Mouse (Mus musculus) MEL (cell line): Measurements from ENCODE around the gene Itga10. TPM values are rescaled to one million over a fixed set of nuclear protein-coding genes. Genes with fewer than 3 reads are reported as not detected.
"Not testable (repeated sequence)": the region's sequence is repeated elsewhere in the genome, so short reads cannot be mapped to it uniquely, and the experiment has no call there.

Source experiments
- DNase-seq: peaks from one replicate; pipeline ENCODE4 v3.0.0; 2011; ENCODE audit warnings: low read depth, low spot score
- H3K27ac ChIP-seq: 2 replicates; pipeline ENCODE4 v1.5.1; 2012; ENCODE audit warnings: low read depth, mild to moderate bottlenecking, control low read depth, low read length, moderate library complexity; ENCODE audit not compliant: control insufficient read depth
- H3K27me3 ChIP-seq, 2 experiments: fragments of 150-350 bp in 1 of 2; sonication (generic) in 1 of 2; 2 replicates each; pipeline ENCODE4 v1.6.1; 2012; ENCODE audit warnings: low read length in 2 of 2, mild to moderate bottlenecking in 2 of 2, improper control_type of control experiment in 1 of 2, moderate library complexity in 1 of 2; ENCODE audit not compliant: insufficient read depth in 2 of 2, control insufficient read depth in 1 of 2
- H3K36me3 ChIP-seq, 2 experiments: 2 replicates each; pipeline ENCODE4 v1.6.1; 2012 to 2014; ENCODE audit warnings: low read length in 2 of 2, improper control_type of control experiment in 1 of 2, inconsistent platforms in 1 of 2, mild to moderate bottlenecking in 1 of 2; ENCODE audit not compliant: insufficient read depth in 2 of 2, control insufficient read depth in 1 of 2
- H3K4me1 ChIP-seq, 2 experiments: fragments of 150-350 bp in 1 of 2; sonication (generic) in 1 of 2; 2 replicates each; pipeline ENCODE4 v1.6.1; 2012; ENCODE audit warnings: low read length in 2 of 2, improper control_type of control experiment in 1 of 2, mild to moderate bottlenecking in 1 of 2; ENCODE audit not compliant: insufficient read depth in 2 of 2, control insufficient read depth in 1 of 2
- H3K4me3 ChIP-seq, 2 experiments: fragments of 150-350 bp in 1 of 2; sonication (generic) in 1 of 2; 2 replicates each; pipeline ENCODE4 v1.5.1; 2012; ENCODE audit warnings: low read depth in 2 of 2, low read length in 2 of 2, mild to moderate bottlenecking in 2 of 2, moderate library complexity in 2 of 2, control low read depth in 1 of 2, improper control_type of control experiment in 1 of 2; ENCODE audit not compliant: control insufficient read depth in 1 of 2, insufficient read depth in 1 of 2
- H3K79me2 ChIP-seq: 2 replicates; pipeline ENCODE4 v1.6.1; 2012; ENCODE audit warnings: mild to moderate bottlenecking, low read length, moderate library complexity; ENCODE audit not compliant: control insufficient read depth, poor library complexity, insufficient read depth
- H3K9ac ChIP-seq: 2 replicates; pipeline ENCODE4 v1.6.1; 2012; ENCODE audit warnings: low read depth, mild to moderate bottlenecking, control low read depth, low read length, moderate library complexity; ENCODE audit not compliant: control insufficient read depth, poor library complexity, severe bottlenecking
- H3K9me3 ChIP-seq: fragments of 150-350 bp; sonication (generic); replicated peaks from 2 replicates; pipeline ENCODE4 v1.6.1; 2012; ENCODE audit warnings: mild to moderate bottlenecking, low read length, improper control_type of control experiment, moderate library complexity; ENCODE audit not compliant: insufficient read depth
- ELF1 ChIP-seq: IDR thresholded peaks from 2 replicates; pipeline ENCODE4 v1.6.1; 2014; ENCODE audit warnings: low read depth, mild to moderate bottlenecking, inconsistent platforms, low read length, improper control_type of control experiment, moderate library complexity
- EP300 ChIP-seq, 2 experiments: IDR thresholded peaks; 2 replicates each; pipeline ENCODE4 v1.6.1; 2011; ENCODE audit warnings: improper control_type of control experiment in 2 of 2, low read length in 2 of 2, low read depth in 1 of 2, mild to moderate bottlenecking in 1 of 2
- GATA1 ChIP-seq: IDR thresholded peaks from 2 replicates; pipeline ENCODE4 v1.6.1; 2011; ENCODE audit warnings: low read depth, low read length, improper control_type of control experiment
- JUND ChIP-seq: IDR thresholded peaks from 2 replicates; pipeline ENCODE4 v1.6.1; 2011; ENCODE audit warnings: low read depth, mild to moderate bottlenecking, improper control_type of control experiment, low read length
- MAFK ChIP-seq: IDR thresholded peaks from 2 replicates; pipeline ENCODE4 v1.6.1; 2011; ENCODE audit warnings: low read depth, mild to moderate bottlenecking, low read length, improper control_type of control experiment, borderline replicate concordance
- MAX ChIP-seq: IDR thresholded peaks from 2 replicates; pipeline ENCODE4 v1.6.1; 2011; ENCODE audit warnings: low read length, improper control_type of control experiment
- MXI1 ChIP-seq: IDR thresholded peaks from 2 replicates; pipeline ENCODE4 v1.6.1; 2011; ENCODE audit warnings: mild to moderate bottlenecking, low read depth, low read length, improper control_type of control experiment
- MYB ChIP-seq: IDR thresholded peaks from 2 replicates; pipeline ENCODE4 v1.6.1; 2011; ENCODE audit warnings: mild to moderate bottlenecking, low read depth, low read length, improper control_type of control experiment
- POLR2A ChIP-seq, 2 experiments: IDR thresholded peaks; 2 replicates each; pipeline ENCODE4 v1.6.1; 2011 to 2012; ENCODE audit warnings: low read length in 2 of 2, mild to moderate bottlenecking in 2 of 2, control low read depth in 1 of 2, improper control_type of control experiment in 1 of 2, low read depth in 1 of 2, moderate library complexity in 1 of 2; ENCODE audit not compliant: control insufficient read depth in 1 of 2, insufficient read depth in 1 of 2, poor library complexity in 1 of 2
- RCOR1 ChIP-seq: IDR thresholded peaks from 2 replicates; pipeline ENCODE4 v1.6.1; 2012; ENCODE audit warnings: low read depth, mild to moderate bottlenecking, inconsistent platforms, low read length, improper control_type of control experiment
- TBP ChIP-seq: IDR thresholded peaks from 2 replicates; pipeline ENCODE4 v1.8.0; 2011; ENCODE audit warnings: low read depth, low read length, improper control_type of control experiment
- TCF12 ChIP-seq: IDR thresholded peaks from 2 replicates; pipeline ENCODE4 v1.6.1; 2014; ENCODE audit warnings: low read depth, mild to moderate bottlenecking, inconsistent platforms, low read length, improper control_type of control experiment, moderate library complexity
- ZMIZ1 ChIP-seq: IDR thresholded peaks from 2 replicates; pipeline ENCODE4 v1.6.1; 2012; ENCODE audit warnings: low read depth, mild to moderate bottlenecking, inconsistent platforms, low read length, improper control_type of control experiment, moderate library complexity
- polyA plus RNA-seq, 2 experiments: library from polyadenylated mRNA; stranded (reverse) in 1 of 2; unstranded in 1 of 2; fragments of >175 nt in 1 of 2; fragments of >200 nt in 1 of 2; gene quantifications; 2 replicates each; pipeline versions ENCODE4 v1.2.1 to v1.2.4; 2012; ENCODE audit warnings: low replicate concordance in 2 of 2, low read depth in 1 of 2; ENCODE audit not compliant: insufficient read length in 2 of 2, insufficient read depth in 1 of 2, missing spikeins in 1 of 2
- total RNA-seq: library from RNA; depleted of rRNA; stranded (reverse); fragments of 300-350 nt; gene quantifications from 2 replicates; pipeline ENCODE4 v1.2.3, GENCODE M21; 2012

Itga10 gene
- total and polyA plus RNA-seq, 3 experiments = 1.0 to 2.9 TPM; not detected in 1

GRCm38 (mm10) chr3:96606007-96606406 lies 39.4 kb upstream of the Itga10 start:
- peak; percentile 95 for TF ChIP-seq TBP
- 0 out of 4 replicates have a peak, but pooled peaks of 1 of the 2 experiments have one; percentile 18 for TF ChIP-seq POLR2A (IDR thresholded peaks at IDR 0.05; ENCODE audit: control insufficient read depth in 1 of 2, insufficient read depth in 1 of 2, low read depth in 1 of 2, low read length in 2 of 2, poor library complexity in 1 of 2)

GRCm38 (mm10) chr3:96606618-96607017 lies 38.8 kb upstream of the Itga10 start:
- Histone ChIP-seq H3K9ac (no peak overlapping the region), H3K4me1 (peaks cover 4% of the 10 kb centered on the region in 2 experiments; a peak in 1 of 4 replicates), H3K9me3 (no peaks in the 10 kb centered on the region)
- TF ChIP-seq ELF1 = no peak
- peak; percentile 36; the same call in 1 of the 2 replicates for TF ChIP-seq TCF12
- TF ChIP-seq MAFK = no peak
- peak; percentile 30 to 40; a peak in 1 of 4 replicates for TF ChIP-seq EP300 (IDR thresholded peaks at IDR 0.05; ENCODE audit: low read depth in 1 of 2, low read length in 2 of 2)
- peak; percentile 70 for TF ChIP-seq GATA1
- TF ChIP-seq RCOR1 = 0 out of 2 replicates have a peak, but pooled peaks have one; percentile 51
- TF ChIP-seq, all 39 proteins: peak for 4
- no peak overlapping the region for H3K4me3 ChIP-seq
- H3K79me2 ChIP-seq = no peaks in the 10 kb centered on the region
- peaks cover 0 to 2% of the 10 kb centered on the region in 2 experiments; a peak in 2 of 4 replicates for H3K36me3 ChIP-seq
- H3K27ac ChIP-seq = no peak overlapping the region
- DNase-seq = no peak
- H3K27me3 ChIP-seq = no peaks in the 10 kb centered on the region

More at GRCm38 (mm10) chr3:96606007-96606406, 39.4 kb upstream of the Itga10 start:
- not testable (repeated sequence) for H3K36me3 ChIP-seq, DNase-seq, H3K4me3 ChIP-seq, H3K9ac ChIP-seq, H3K27me3 ChIP-seq, H3K4me1 ChIP-seq, H3K79me2 ChIP-seq, H3K27ac ChIP-seq, H3K9me3 ChIP-seq

GRCm38 (mm10) chr3:96617941-96618340 lies 27.4 kb upstream of the Itga10 start:
- TF ChIP-seq MAX (no peak), TBP (no peak), JUND (no peak), MXI1 (no peak), ZMIZ1 (no peak), MYB (no peak)
- TF ChIP-seq, all 39 proteins: peak for 0
- Histone ChIP-seq H3K9me3 (no peaks in the 10 kb centered on the region), H3K36me3 (peaks cover 0 to 11% of the 10 kb centered on the region in 2 experiments; a peak in 2 of 4 replicates), H3K27ac (no peak overlapping the region), H3K4me1 (no peaks in the 10 kb centered on the region), H3K79me2 (no peaks in the 10 kb centered on the region), H3K9ac (no peak overlapping the region), H3K27me3 (no peaks in the 10 kb centered on the region), H3K4me3 (no peak overlapping the region)
- no peak for DNase-seq
